Mouse (Mus musculus) hindbrain, postnatal 0 days (tissue): ENCODE data around the gene Efemp2. TPM values are rescaled to one million over a fixed set of nuclear protein-coding genes. Genes with fewer than 3 reads are reported as not detected.

Experiments
- ATAC-seq: fragments of 200-750 bp; cut with Nextera tagmentation; 2 replicates; pipeline ENCODE4 v1.8.0; 2017; ENCODE audit warnings: mild to moderate bottlenecking, moderate TSS enrichment, moderate library complexity
- DNase-seq: peaks from one replicate; pipeline ENCODE4 v3.0.0-alpha.2; 2015; ENCODE audit warnings: low spot score
- H3K27ac ChIP-seq: fragments of 300-500 bp; sonication (generic); 2 replicates; pipeline ENCODE4 v1.5.1; 2014; ENCODE audit warnings: mild to moderate bottlenecking
- H3K27me3 ChIP-seq: fragments of 300-500 bp; sonication (generic); 2 replicates; pipeline ENCODE4 v1.6.1; 2014; ENCODE audit warnings: low read length, mixed read lengths; ENCODE audit not compliant: insufficient read depth
- H3K36me3 ChIP-seq: fragments of 300-500 bp; sonication (generic); 2 replicates; pipeline ENCODE4 v1.6.1; 2014; ENCODE audit warnings: low read length, mixed read lengths; ENCODE audit not compliant: insufficient read depth
- H3K4me1 ChIP-seq: fragments of 300-500 bp; sonication (generic); 2 replicates; pipeline ENCODE4 v1.6.1; 2014; ENCODE audit warnings: antibody characterized with exemption, low read length, mixed read lengths; ENCODE audit not compliant: insufficient read depth
- H3K4me2 ChIP-seq: fragments of 300-500 bp; sonication (generic); 2 replicates; pipeline ENCODE4 v1.6.1; 2014; ENCODE audit warnings: low read depth, mild to moderate bottlenecking, low read length, moderate library complexity, mixed read lengths
- H3K4me3 ChIP-seq: fragments of 300-500 bp; sonication (generic); 2 replicates; pipeline ENCODE4 v1.5.1; 2014; ENCODE audit warnings: low read length
- H3K9ac ChIP-seq: fragments of 300-500 bp; sonication (generic); replicated peaks from 2 replicates; pipeline ENCODE4 v1.6.1; 2014; ENCODE audit warnings: mild to moderate bottlenecking, low read length, moderate library complexity, mixed read lengths
- H3K9me3 ChIP-seq: fragments of 300-500 bp; sonication (generic); 2 replicates; pipeline ENCODE4 v1.6.1; 2016; ENCODE audit warnings: low read length, mixed read lengths
- CTCF ChIP-seq: IDR thresholded peaks from 2 replicates; pipeline ENCODE4 v1.5.1; 2016; ENCODE audit warnings: antibody characterized with exemption, control low read depth, low read depth
- WGBS: fragments of 180-500 bp; shearing (Covaris S2); extraction: QIAGEN DNeasy Blood & Tissue Kit; methylation state at CpG from one replicate; pipeline ENCODE4 v1.1.7; 2014; 5-methylcytosine and 5-hydroxymethylcytosine counted together
- polyA plus RNA-seq: library from polyadenylated mRNA; unstranded; fragments of >200 nt; fragmentation: Nextera tagmentation; extraction: Ambion mirVana; gene quantifications from 2 replicates; pipeline ENCODE4 v1.2.1, GENCODE M21; 2015
- total RNA-seq: library from RNA; depleted of rRNA; stranded (reverse); fragments of >200 nt; gene quantifications from 2 replicates; pipeline ENCODE4 v1.2.3, GENCODE M21; 2014

The Efemp2 gene
- total and polyA plus RNA-seq, 2 experiments from 2014 or later: 36.5 to 49.3 TPM

- WGBS: 28% methylated on average over 15 of the region's 15 CpGs
- Histone ChIP-seq H3K9ac (0 out of 2 replicates have a peak overlapping the region, but pooled peaks have one; percentile 19), H3K4me3 (0 out of 2 replicates have a peak overlapping the region, but pooled peaks have one; percentile 16), H3K27ac (peak overlapping the region; percentile 43), H3K9me3 (no peaks in the 10 kb centered on the region), H3K4me1 (peaks cover 8% of the 10 kb centered on the region), H3K27me3 (no peaks in the 10 kb centered on the region), H3K4me2 (peak overlapping the region; percentile 45), H3K36me3 (peaks cover 35% of the 10 kb centered on the region)
- ATAC-seq: peak; percentile 44
- peak; percentile 86 for DNase-seq
- peak; percentile 93 for TF ChIP-seq CTCF
Observed at GRCm38 (mm10) chr19:5463791-5464562, 9.8 kb upstream of the Efemp2 start.

DNA sequence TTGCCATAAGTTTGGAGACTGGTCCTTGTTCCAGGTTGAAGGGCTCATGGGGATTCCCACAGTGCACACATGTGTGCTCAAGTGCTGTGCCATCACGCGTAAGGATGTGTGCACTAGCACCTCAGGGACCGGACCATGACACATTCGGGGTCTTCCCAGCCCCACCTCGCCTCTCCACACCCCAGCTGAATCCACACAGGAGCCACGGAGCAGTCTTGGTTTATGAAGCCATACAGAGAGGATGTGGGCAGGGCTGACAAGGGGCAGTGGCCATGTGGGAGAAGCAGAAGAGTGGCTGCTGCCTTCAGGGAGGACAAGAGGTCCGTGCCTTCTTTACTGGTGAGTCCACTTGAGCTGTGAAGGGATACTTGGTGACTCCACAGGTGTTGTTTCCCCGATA is 8.7 kb upstream of the Efemp2 start:
- Histone ChIP-seq H3K36me3 (peaks cover 35% of the 10 kb centered on the region), H3K4me1 (peaks cover 8% of the 10 kb centered on the region), H3K4me3 (no peak overlapping the region), H3K9ac (no peak overlapping the region), H3K27me3 (no peaks in the 10 kb centered on the region), H3K27ac (no peak overlapping the region), H3K4me2 (no peak overlapping the region), H3K9me3 (no peaks in the 10 kb centered on the region)
- 94% methylated on average over 8 of the region's 8 CpGs for WGBS
- TF ChIP-seq CTCF: no peak
- DNase-seq (no peak), ATAC-seq (no peak)

DNA sequence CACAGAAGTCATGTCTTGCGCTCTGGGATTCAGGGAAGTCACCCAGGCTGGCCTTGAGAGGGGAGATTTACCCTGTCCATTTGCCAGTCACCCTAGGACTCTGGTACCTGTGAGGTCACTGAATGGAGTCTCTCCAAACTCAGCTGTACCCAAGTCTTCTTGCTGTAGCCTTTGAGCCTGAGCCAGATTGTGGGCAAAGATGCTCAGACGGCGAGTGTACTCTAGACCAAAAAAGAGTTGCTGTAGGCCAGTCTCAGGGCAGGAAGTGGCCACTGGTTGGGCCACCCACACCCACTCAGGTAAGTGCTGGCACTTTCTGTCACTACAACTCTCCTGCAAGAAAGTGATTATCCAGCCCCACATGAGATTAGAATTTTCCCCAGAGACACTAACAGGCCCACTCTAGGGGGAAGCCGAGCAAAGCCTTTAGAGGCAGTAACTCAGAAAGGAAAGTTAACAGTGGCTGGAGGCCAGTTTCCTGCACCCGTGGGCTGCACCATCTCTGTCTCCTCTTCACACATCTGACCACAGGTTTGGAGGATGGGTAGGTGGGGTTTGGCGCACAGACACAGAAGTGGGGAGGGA is 6.7 kb upstream of the Efemp2 start:
- ATAC-seq: no peak
- no peak overlapping the region for H3K4me2 ChIP-seq
- no peaks in the 10 kb centered on the region for H3K4me1 ChIP-seq
- H3K9ac ChIP-seq: no peak overlapping the region
- DNase-seq: no peak
- no peak overlapping the region for H3K27ac ChIP-seq
- 91% methylated on average over 6 of the region's 6 CpGs for WGBS
- TF ChIP-seq CTCF: no peak
- peaks cover 35% of the 10 kb centered on the region for H3K36me3 ChIP-seq
- H3K4me3 ChIP-seq: no peak overlapping the region
- no peaks in the 10 kb centered on the region for H3K27me3 ChIP-seq
- no peaks in the 10 kb centered on the region for H3K9me3 ChIP-seq

DNA sequence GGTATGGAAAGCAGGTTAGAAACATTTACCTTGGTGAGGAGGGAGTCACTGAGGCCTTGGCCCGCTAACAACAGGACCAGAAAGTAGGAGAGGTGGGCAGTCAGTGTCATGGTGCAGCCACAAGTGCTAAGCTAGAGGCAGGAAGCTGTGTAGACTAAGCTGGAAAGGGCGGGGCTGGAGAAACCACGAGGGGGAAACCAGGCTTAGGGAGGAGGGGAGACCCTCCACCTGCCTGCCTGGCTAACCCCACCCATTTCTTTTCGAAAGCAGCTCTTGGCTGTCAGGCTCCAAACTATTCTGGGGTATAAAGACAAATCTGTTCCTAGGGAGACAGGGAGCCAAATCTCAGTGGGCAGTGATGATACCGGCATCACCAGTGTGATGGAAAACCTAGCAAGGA is 5.4 kb upstream of the Efemp2 start, which contains the start of gene Ctsw:
Ctsw (minus strand) TSS at position 134 of the 400 bp plus-strand sequence.
- no peaks in the 10 kb centered on the region for H3K27me3 ChIP-seq
- H3K4me3 ChIP-seq: no peak within 1 kb of the TSS
- ATAC-seq (no peak), DNase-seq (no peak)
- 57% methylated on average over 5 of the region's 5 CpGs for WGBS
- no peak for TF ChIP-seq CTCF
- H3K9me3 ChIP-seq: no peaks in the 10 kb centered on the region
- H3K4me2 ChIP-seq: no peak within 1 kb of the TSS
- no peak within 1 kb of the TSS for H3K27ac ChIP-seq
- no peaks in the 10 kb centered on the region for H3K4me1 ChIP-seq
- H3K36me3 ChIP-seq: peaks cover 27% of the 10 kb centered on the region
- no peak within 1 kb of the TSS for H3K9ac ChIP-seq

- ATAC-seq: no peak
- Histone ChIP-seq H3K27ac (no peak overlapping the region), H3K36me3 (peaks cover 9% of the 10 kb centered on the region; the same call in 1 of the 2 replicates), H3K4me2 (no peak overlapping the region), H3K9me3 (no peaks in the 10 kb centered on the region), H3K27me3 (no peaks in the 10 kb centered on the region), H3K4me3 (no peak overlapping the region), H3K4me1 (peaks cover 7% of the 10 kb centered on the region), H3K9ac (no peak overlapping the region)
- DNase-seq: no peak
- no peak for TF ChIP-seq CTCF
- WGBS: 33% methylated on average over 5 of the region's 5 CpGs
Observed at GRCm38 (mm10) chr19:5471846-5472245, 1.9 kb upstream of the Efemp2 start.

DNA sequence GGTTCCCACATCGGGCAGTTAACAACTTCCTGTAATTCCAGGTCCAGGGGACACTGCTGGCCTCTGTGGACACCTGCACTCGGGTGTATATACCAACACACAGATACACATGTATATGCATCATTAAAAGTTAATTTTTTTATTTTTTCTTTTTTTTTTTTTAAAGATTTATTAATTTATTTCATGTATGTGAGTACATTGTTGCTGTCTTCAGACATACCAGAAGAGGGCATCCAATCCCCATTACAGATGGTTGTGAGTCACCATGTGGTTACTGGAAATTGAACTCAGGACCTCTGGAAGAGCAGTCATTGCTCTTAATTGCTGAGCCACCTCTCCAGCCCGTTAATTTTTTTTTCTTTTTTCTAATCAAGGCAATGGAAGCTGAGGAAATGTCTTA is 897 bp upstream of the Efemp2 start:
- TF ChIP-seq CTCF: peak; percentile 33
- 82% methylated on average over 3 of the region's 3 CpGs for WGBS
- Histone ChIP-seq H3K4me3 (no peak overlapping the region), H3K4me2 (no peak overlapping the region), H3K4me1 (peaks cover 7% of the 10 kb centered on the region), H3K27me3 (no peaks in the 10 kb centered on the region), H3K36me3 (no peaks in the 10 kb centered on the region), H3K9ac (no peak overlapping the region), H3K9me3 (no peaks in the 10 kb centered on the region), H3K27ac (no peak overlapping the region)
- DNase-seq: no peak
- no peak for ATAC-seq
